Mouse (Mus musculus) T-helper 2 cell (primary cell): Measurements from ENCODE around the gene Rlim.

ENCODE experiments used
- in situ Hi-C: fragments of 300-600 bp; cut with MboI, MseI; formaldehyde crosslinking; loops from one replicate; pipeline ENCODE4 v1.15.1; 2025; ENCODE audit warnings: high pct_unique_total_duplicates

Rlim gene

DNA sequence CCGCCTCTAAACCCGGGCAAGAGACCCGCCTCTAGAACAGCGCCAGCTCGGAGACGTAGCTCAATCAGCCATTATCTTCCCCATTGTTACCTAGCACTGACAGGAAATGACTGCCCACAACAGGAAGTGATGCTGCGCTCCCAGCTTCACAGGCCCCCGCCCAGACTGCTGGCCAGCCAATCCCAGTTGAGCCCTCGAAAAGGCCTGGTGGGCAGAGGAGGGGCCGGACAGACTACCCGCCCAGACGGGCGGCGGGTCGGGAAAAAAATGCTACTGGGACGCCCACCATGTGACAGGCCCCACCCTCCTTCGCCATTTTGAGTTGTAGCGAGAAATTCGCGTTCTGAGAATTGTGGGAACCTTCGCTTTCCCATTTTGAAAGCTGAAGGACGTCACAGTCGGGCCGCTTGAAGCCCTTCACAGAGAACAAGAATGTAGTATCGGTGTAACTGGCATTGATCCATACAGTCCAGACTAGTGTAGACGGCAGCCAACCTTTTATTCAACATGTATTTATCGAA is at the start of gene Rlim:
TSS of gene Rlim (minus strand) at position 116 of the 521 bp plus-strand sequence.
- in situ Hi-C loops, result no loop called here

DNA sequence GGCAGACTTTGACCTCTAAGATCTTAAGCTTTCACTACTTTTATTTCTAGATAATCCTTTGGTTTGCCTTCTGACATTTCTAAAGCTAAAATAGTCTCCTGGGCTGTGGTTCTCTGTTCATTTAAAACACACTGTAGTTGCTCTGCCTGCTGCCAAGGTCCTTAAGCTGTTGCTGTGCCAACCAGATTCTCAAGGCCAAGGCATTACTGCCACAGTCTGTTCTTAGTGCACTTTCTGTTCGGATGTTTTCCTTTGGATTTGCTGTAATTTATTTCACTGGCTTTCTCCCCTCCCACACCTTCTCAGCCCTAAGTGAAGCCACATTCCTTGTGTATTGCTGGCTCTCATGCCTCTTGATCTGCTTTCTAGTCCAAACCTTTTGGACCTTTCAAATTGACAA is 36.1 kb upstream of the Rlim start:
- in situ Hi-C loops, result no loop called here

DNA sequence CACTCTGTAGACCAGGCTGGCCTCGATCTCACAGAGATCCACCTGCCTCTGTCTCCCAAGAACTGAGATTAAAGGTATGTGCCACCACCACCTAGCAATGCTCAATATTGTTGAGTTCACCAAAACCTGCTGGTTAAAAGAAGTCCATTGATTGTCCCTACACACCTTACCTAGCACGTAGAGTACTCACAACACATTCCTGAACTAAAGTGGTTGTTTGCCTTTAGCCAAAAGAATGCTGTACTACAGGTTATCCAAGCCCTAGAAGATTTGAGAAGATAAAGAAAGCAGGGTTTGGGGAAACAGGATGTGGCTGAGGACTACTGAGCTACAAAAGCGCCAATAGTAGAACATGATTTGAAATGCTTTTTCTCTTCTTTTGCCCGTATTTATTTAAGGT is 34.0 kb upstream of the Rlim start:
- in situ Hi-C loops, result no loop called here

GRCm38 (mm10) chrX:104013318-104013811 is 32.3 kb upstream of the Rlim start:
- in situ Hi-C loops, result no loop called here

- in situ Hi-C loops, result no loop called here
These were observed 13.7 kb upstream of the Rlim start for GRCm38 (mm10) chrX:103994741-103995140.

GRCm38 (mm10) chrX:103993864-103994263 is 12.8 kb upstream of the Rlim start:
- in situ Hi-C loops, result no loop called here

GRCm38 (mm10) chrX:103991702-103992101 is 10.6 kb upstream of the Rlim start:
- in situ Hi-C loops, result no loop called here

DNA sequence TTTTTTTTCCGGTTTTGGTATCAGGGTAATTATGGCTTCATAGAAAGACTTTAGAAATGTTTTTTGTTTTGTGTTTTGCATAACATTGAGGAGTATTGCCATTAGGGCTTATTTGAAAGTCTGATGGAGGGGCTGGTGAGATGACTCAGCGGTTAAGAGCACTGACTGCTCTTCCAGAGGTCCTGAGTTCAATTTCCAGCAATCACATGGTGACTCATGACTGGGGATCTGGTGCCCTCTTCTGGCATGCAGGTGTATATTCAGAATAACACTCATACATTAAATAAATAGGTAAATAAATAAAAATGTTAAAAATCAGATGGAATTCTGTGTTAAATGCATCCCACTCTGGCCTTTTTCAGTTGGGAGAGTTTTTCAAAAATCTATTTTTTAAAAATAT is 9.3 kb upstream of the Rlim start:
- in situ Hi-C loops, result no loop called here

- in situ Hi-C loops, result no loop called here
These were observed 6.3 kb upstream of the Rlim start for GRCm38 (mm10) chrX:103987215-103987964.

DNA sequence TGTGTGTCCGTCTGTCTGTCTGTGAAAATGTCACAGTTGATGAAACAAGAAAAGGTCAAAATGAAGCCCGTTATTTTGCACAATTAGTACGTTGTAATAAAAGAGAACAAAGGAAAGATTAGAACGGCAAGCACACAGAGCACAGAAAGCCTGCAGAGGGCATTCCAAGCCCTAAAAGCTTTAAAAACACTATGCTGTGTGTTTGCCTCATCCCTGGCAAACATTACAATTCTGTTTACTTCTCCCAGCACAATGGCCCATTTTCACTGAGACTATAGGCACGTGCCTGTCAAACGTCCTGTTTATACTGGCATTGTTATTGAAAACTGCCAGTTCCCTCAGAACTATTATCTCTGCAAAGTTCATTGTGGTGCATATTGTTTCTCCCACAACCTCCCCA is 5.1 kb upstream of the Rlim start:
- in situ Hi-C loops, result no loop called here

GRCm38 (mm10) chrX:103984992-103985391 is 3.9 kb upstream of the Rlim start:
- in situ Hi-C loops, result no loop called here

- in situ Hi-C loops, result no loop called here
These were observed 722 bp upstream of the Rlim start for GRCm38 (mm10) chrX:103981806-103982205.

DNA sequence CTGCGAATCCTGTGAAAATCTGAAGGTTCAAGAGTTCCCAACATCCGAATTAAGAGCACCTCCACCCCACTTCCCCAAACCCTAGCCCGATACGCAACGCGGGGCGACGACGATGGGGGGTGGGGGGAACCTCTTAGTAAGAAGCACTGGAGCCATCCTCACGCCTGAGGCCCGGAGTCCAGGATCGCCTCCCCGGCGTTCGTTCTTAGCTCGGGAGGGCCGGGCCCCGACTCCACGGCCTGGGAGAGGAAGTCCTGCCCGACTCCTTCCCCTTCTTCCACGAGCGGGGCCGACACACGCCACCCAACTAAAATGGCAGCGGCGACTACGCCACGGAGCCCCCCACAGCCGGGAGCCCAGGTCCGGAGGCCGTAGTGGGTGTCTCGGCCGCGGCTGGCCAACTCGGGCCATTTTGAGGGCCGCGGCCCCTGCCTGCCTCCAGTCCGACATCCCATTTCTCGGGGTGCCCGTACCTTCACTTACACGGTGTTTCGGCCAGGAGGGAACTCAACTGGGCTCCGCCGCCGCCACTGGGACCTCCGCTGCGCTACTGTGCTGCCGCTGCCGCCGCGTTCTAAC is 405 bp downstream of the Rlim start:
- in situ Hi-C loops, result no loop called here

DNA sequence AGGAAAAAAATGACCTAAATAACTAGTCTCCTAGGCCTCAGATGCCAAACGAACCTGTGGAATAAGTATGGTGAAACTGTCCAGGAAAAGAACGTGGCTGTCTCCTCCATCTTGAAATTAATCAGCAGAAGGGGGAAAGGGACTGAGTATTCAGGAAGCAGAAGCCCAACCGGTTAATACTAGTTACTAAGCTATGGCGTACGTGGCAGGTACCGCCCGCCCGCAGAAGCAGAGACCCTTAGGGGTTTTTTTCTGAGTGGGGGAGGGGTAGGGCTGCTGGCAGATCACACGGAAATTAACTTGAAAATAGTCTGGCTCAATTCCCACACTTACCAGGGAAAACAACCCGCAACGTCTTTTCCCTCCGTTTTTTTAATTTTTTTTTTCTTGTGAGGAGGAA is 1.0 kb downstream of the Rlim start:
- in situ Hi-C loops, result no loop called here

- in situ Hi-C loops, result loop anchor here (10.0 kb wide), 2 partner anchors 305 to 465 kb away; partner anchors contain the start of gene Zcchc13
These were observed 41.4 kb downstream of the Rlim start for GRCm38 (mm10) chrX:103939701-103940100.

DNA sequence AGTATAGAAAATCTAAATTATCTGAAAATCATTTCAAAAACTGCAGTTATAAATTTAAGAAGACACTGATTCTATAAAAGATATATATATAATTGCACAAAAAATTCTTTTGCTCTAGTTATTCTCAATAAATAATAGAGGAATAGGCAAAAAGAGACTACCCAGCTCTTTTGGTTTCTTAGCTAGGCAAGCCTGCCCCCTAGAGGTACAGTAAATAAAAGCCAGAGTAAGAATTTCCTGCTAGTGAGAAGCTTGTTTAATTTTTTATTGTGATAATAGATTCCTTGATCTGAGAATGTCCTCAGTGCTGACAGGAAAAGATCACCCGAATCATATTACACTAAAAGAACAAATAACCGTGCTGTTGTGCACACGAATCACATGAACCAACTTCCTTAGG is 43.8 kb downstream of the Rlim start:
- in situ Hi-C loops, result loop anchor here (10.0 kb wide), 2 partner anchors 303 to 463 kb away; partner anchors contain the start of gene Zcchc13

DNA sequence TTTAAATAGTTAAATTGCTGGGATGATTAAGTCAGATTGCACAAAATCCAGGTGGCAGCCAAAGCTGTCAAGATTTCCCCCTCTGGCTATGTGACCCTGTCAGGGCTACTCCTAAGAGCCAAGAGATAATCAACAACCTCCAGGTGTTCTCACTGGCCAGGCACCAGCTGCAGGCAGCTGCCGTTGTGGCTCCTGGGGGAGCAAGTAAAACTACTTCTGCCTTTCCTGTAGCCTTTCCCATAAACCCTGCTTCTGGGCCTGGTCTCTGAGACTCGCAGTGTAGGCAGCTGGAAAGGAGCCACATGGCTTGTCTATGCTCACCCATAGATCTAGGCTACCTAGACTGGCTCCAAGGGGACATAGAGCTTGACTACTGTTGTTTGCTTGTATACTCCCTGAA is 58.6 kb downstream of the Rlim start:
- in situ Hi-C loops, result no loop called here

DNA sequence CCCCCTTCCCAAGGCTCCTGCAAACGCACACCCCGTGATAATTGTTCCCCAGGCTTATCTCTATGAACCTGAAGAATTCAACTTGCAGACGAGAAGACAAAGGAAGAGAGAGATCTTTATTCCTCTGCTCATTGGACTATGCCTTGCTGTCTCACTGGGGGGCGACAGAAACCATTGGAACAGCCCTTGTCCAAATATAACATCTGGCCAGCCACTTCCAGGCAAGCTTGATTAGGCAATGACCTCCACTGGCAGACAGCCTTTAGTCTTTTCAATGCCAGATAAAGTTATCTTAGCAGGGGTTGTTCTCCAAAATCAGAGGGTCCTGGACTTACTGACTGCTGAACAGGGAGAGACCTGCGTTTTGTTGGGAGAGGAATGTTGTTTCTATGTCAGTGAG is 62.1 kb downstream of the Rlim start:
- in situ Hi-C loops, result no loop called here

DNA sequence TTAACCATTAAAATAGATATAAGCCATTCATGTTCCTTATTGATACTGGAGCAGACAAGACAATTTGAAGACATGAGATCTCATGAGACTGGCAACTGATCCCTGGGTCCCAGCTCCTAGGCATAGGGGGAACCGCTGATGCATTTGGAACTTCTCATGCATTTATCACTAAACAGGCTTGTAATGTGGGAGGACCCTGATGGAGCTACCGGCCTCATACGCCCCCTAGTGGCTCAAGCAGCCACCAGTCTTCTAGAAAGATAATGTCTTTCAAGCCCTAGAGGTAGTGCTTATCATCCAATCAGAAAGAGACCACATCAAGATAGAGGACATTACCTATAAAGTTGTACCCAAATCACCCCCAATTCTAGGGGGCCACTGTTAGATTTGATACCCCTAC is 66.3 kb downstream of the Rlim start:
- in situ Hi-C loops, result no loop called here
